Mouse (Mus musculus) neural tube, embryonic 13.5 days (tissue): ENCODE data around the gene Kpna7. TPM values are rescaled to one million over a fixed set of nuclear protein-coding genes. Genes with fewer than 3 reads are reported as not detected.

ENCODE experiments used
- ATAC-seq: fragments of 200-750 bp; cut with Nextera tagmentation; 2 replicates; pipeline ENCODE4 v1.8.0; 2017; ENCODE audit warnings: low read depth, mild to moderate bottlenecking, moderate TSS enrichment, moderate library complexity
- H3K27ac ChIP-seq: fragments of 300-500 bp; sonication (generic); replicated peaks from 2 replicates; pipeline ENCODE4 v1.5.1; 2015; ENCODE audit warnings: moderate library complexity, mild to moderate bottlenecking, inconsistent platforms
- H3K27me3 ChIP-seq: fragments of 300-500 bp; sonication (generic); 2 replicates; pipeline ENCODE4 v1.6.1; 2015; ENCODE audit warnings: mild to moderate bottlenecking, inconsistent platforms
- H3K36me3 ChIP-seq: fragments of 300-500 bp; sonication (generic); 2 replicates; pipeline ENCODE4 v1.6.1; 2015; ENCODE audit warnings: mild to moderate bottlenecking, inconsistent platforms
- H3K4me1 ChIP-seq: fragments of 300-500 bp; sonication (generic); replicated peaks from 2 replicates; pipeline ENCODE4 v1.6.1; 2015; ENCODE audit warnings: inconsistent platforms
- H3K4me2 ChIP-seq: fragments of 300-500 bp; sonication (generic); 2 replicates; pipeline ENCODE4 v1.6.1; 2015; ENCODE audit warnings: inconsistent platforms, mild to moderate bottlenecking, moderate library complexity
- H3K4me3 ChIP-seq: fragments of 300-500 bp; sonication (generic); 2 replicates; pipeline ENCODE4 v1.5.1; 2015; ENCODE audit warnings: mild to moderate bottlenecking, inconsistent platforms
- H3K9ac ChIP-seq: fragments of 300-500 bp; sonication (generic); 2 replicates; pipeline ENCODE4 v1.6.1; 2015; ENCODE audit warnings: moderate library complexity, mild to moderate bottlenecking, inconsistent platforms
- H3K9me3 ChIP-seq: fragments of 300-500 bp; sonication (generic); 2 replicates; pipeline ENCODE4 v1.6.1; 2016; ENCODE audit warnings: inconsistent platforms
- WGBS: fragments of 180-500 bp; shearing (Covaris S2); methylation state at CpG from one replicate; pipeline ENCODE4 v1.1.7; 2015; 5-methylcytosine and 5-hydroxymethylcytosine counted together
- polyA plus RNA-seq: library from polyadenylated mRNA; unstranded; fragments of >200 nt; fragmentation: Nextera tagmentation; extraction: Ambion mirVana; gene quantifications from 2 replicates; pipeline ENCODE4 v1.2.1, GENCODE M21; 2015

Kpna7 gene
- polyA plus RNA-seq, 1 experiment from 2014 or later = not detected

GRCm38 (mm10) chr5:145008878-145009659, 74.8 kb downstream of the Kpna7 start:
- no peak for ATAC-seq
- H3K4me2 ChIP-seq = no peak overlapping the region
- no peak overlapping the region for H3K27ac ChIP-seq
- H3K27me3 ChIP-seq = no peaks in the 10 kb centered on the region
- 92% methylated on average over 15 of the region's 15 CpGs for WGBS
- H3K9me3 ChIP-seq = no peaks in the 10 kb centered on the region
- H3K4me3 ChIP-seq = no peak overlapping the region
- no peaks in the 10 kb centered on the region for H3K36me3 ChIP-seq
- H3K9ac ChIP-seq = no peak overlapping the region
- H3K4me1 ChIP-seq = no peaks in the 10 kb centered on the region

DNA sequence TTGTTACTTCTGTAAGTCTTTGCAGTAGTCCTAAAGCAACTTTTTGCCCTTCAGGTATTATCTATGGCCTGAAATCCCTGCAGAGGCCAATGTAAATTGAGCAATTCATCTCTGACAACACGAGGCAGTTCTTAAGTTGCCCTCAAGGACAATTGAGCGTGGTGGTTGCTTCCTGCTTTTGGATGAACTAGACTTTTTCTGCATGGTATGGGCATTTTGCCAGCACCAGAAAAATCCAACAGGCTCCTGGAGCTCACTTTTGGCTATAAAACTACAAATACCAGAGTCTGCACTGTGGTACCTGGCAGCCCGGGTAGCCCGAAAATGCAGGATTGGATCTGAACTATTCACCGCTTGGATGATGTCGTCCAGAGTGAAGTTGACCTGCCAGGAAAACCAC, 78.2 kb downstream of the Kpna7 start:
- no peaks in the 10 kb centered on the region for H3K36me3 ChIP-seq
- H3K27ac ChIP-seq = no peak overlapping the region
- no peak overlapping the region for H3K4me3 ChIP-seq
- no peaks in the 10 kb centered on the region for H3K27me3 ChIP-seq
- no peak overlapping the region for H3K4me2 ChIP-seq
- H3K9me3 ChIP-seq = no peaks in the 10 kb centered on the region
- no peaks in the 10 kb centered on the region for H3K4me1 ChIP-seq
- 85% methylated on average over 6 of the region's 6 CpGs for WGBS
- ATAC-seq = no peak
- H3K9ac ChIP-seq = no peak overlapping the region

- Histone ChIP-seq H3K4me1 (no peaks in the 10 kb centered on the region), H3K9ac (no peak overlapping the region), H3K4me2 (no peak overlapping the region), H3K36me3 (no peaks in the 10 kb centered on the region), H3K27ac (no peak overlapping the region), H3K4me3 (no peak overlapping the region), H3K9me3 (no peaks in the 10 kb centered on the region), H3K27me3 (no peaks in the 10 kb centered on the region)
- no peak for ATAC-seq
- 92% methylated on average over 9 of the region's 9 CpGs for WGBS
Measured at GRCm38 (mm10) chr5:145004495-145004894, 79.3 kb downstream of the Kpna7 start.

DNA sequence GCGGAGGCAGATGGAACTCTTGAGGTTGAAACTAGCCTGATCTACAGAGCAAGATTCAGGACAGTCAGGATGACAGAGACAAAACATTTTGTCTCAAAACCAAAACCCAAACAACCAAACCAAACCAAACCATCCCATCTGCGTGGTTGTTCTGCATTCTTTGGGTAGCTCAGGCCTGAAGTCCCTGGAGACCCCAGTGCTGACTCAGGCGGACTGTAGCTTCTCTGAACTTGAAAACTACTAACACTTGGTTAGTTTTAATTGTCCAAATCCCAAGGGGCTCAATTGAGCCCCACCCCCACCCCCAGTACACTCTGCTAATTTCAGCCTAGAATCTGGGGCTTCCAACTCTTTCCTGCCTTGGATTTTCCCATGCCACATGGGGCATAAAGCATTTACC, 80.5 kb downstream of the Kpna7 start:
- Histone ChIP-seq H3K4me2 (no peak overlapping the region), H3K9ac (no peak overlapping the region), H3K27me3 (no peaks in the 10 kb centered on the region), H3K9me3 (no peaks in the 10 kb centered on the region), H3K27ac (no peak overlapping the region), H3K4me3 (no peak overlapping the region), H3K4me1 (no peaks in the 10 kb centered on the region), H3K36me3 (no peaks in the 10 kb centered on the region)
- no peak for ATAC-seq
- WGBS = 76% methylated on average over 3 of the region's 3 CpGs

DNA sequence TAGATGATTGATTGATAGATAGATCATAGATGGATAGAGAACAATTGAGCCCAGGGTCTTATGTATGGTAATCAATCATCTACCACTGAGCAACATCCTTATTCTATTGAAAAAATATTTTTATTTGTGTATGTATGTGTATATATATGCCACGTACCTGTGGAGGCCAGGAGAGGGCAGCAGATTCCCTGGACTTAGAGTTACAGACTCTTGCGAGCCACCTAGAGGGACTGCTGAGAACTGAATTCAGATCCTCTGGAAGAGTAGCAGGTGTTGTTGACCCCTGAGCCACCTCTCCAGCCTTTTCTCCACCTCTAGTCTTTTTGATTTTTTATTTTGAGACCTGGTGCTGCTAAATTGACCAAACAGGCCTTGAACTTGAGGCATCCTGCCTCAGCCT, 85.3 kb downstream of the Kpna7 start:
- no peak for ATAC-seq
- H3K9ac ChIP-seq = no peak overlapping the region
- no peak overlapping the region for H3K27ac ChIP-seq
- H3K4me3 ChIP-seq = no peak overlapping the region
- H3K4me1 ChIP-seq = no peaks in the 10 kb centered on the region
- WGBS = 36% methylated on average over 2 of the region's 2 CpGs
- H3K9me3 ChIP-seq = no peaks in the 10 kb centered on the region
- no peaks in the 10 kb centered on the region for H3K27me3 ChIP-seq
- H3K36me3 ChIP-seq = no peaks in the 10 kb centered on the region
- no peak overlapping the region for H3K4me2 ChIP-seq

GRCm38 (mm10) chr5:144990481-144990880, 93.3 kb downstream of the Kpna7 start:
- Histone ChIP-seq H3K27me3 (no peaks in the 10 kb centered on the region), H3K4me2 (no peak overlapping the region), H3K36me3 (no peaks in the 10 kb centered on the region), H3K9ac (no peak overlapping the region), H3K27ac (no peak overlapping the region), H3K4me3 (no peak overlapping the region), H3K4me1 (no peaks in the 10 kb centered on the region), H3K9me3 (no peaks in the 10 kb centered on the region)
- WGBS = 79% methylated on average over 5 of the region's 5 CpGs
- no peak for ATAC-seq

DNA sequence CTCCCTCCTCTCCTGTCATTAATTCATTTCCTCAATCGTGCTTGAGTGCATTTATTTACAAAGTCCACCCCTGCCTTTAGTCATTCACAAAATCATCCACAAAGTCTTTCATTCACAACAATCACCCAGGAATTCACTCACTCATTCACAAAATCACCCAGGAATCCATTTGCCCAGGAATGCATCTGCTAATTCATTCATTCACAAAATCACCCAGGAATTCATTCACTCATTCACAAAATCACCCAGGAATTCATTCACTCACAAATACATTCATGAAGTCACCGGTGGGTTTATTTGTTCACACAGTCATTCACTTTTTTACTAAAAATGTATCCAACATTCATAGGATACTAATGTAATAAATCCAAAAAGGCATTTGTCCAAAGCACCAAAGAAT, 93.8 kb downstream of the Kpna7 start:
- H3K4me1 ChIP-seq = no peaks in the 10 kb centered on the region
- WGBS = 54% methylated on average over 2 of the region's 2 CpGs
- no peak overlapping the region for H3K27ac ChIP-seq
- no peaks in the 10 kb centered on the region for H3K36me3 ChIP-seq
- ATAC-seq = no peak
- H3K27me3 ChIP-seq = no peaks in the 10 kb centered on the region
- H3K4me3 ChIP-seq = no peak overlapping the region
- H3K9me3 ChIP-seq = no peaks in the 10 kb centered on the region
- no peak overlapping the region for H3K9ac ChIP-seq
- H3K4me2 ChIP-seq = no peak overlapping the region

GRCm38 (mm10) chr5:144989061-144989405, 94.8 kb downstream of the Kpna7 start:
- ATAC-seq = no peak
- WGBS = 90% methylated on average over 4 of the region's 4 CpGs
- no peaks in the 10 kb centered on the region for H3K36me3 ChIP-seq

DNA sequence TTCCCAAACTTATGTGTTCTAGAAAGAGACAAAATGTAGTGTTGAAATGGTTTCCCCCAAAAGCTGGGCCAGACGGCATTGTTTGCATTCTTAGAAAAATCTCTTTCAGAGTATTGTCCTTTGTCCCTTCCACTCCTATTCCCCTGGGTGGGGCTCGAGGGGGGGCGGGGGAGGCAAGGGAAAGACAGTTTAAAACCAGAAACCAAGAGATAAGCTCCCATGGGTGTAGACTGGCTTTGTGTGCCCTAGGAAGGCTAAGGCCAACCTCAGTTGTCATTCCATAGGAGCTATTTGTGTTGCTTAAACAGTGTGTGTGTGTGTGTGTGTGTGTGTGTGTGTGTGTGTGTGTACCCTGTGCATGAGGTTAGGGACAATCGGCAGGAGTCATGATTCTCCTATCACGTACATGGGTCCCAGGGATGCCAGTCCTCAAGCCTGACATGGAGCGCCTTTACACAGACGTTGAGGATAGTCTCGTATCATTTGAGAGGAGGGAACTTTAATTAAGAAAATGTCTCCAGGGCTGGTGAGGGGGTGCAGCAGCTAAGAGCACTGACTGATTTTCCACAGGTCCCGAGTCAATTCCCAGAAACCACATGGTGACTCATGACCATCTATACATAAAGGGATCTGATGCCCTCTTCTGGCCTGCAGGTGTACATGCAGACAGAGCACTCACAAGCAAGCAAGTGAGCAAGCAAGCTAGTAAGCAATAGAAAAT, 95.3 kb downstream of the Kpna7 start:
- no peaks in the 10 kb centered on the region for H3K4me1 ChIP-seq
- no peak overlapping the region for H3K27ac ChIP-seq
- no peak overlapping the region for H3K9ac ChIP-seq
- no peak overlapping the region for H3K4me2 ChIP-seq
- no peaks in the 10 kb centered on the region for H3K27me3 ChIP-seq
- ATAC-seq = peak; percentile 63; the same call in 1 of the 2 replicates
- 63% methylated on average over 9 of the region's 9 CpGs for WGBS
- H3K9me3 ChIP-seq = no peaks in the 10 kb centered on the region
- H3K4me3 ChIP-seq = no peak overlapping the region
- no peaks in the 10 kb centered on the region for H3K36me3 ChIP-seq

More at GRCm38 (mm10) chr5:144989061-144989405, 94.8 kb downstream of the Kpna7 start:
- H3K4me1 ChIP-seq = no peaks in the 10 kb centered on the region
- no peak overlapping the region for H3K4me3 ChIP-seq
- H3K9me3 ChIP-seq = no peaks in the 10 kb centered on the region
- no peak overlapping the region for H3K27ac ChIP-seq
- no peak overlapping the region for H3K9ac ChIP-seq
- no peaks in the 10 kb centered on the region for H3K27me3 ChIP-seq
- H3K4me2 ChIP-seq = no peak overlapping the region

DNA sequence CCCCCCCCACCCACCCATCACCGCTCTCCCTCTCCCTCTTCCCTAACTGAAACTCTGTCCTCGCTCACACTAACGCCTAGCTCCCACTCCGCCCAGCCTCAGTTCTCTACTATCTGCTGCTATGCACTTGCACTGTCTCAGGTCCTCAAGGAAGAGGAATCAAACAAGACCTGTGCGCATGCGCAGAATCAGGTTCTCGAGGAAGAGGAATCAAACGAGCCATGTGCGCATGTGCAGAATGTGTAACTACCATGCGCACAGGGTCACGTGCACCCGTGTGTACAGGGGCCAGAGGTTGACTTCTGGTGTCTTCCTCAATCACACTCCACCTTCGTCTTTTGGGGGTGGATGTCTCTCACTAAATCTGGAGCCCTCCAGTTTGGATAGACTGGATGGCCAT, 96.3 kb downstream of the Kpna7 start:
- Histone ChIP-seq H3K27me3 (no peaks in the 10 kb centered on the region), H3K4me1 (no peaks in the 10 kb centered on the region), H3K9me3 (no peaks in the 10 kb centered on the region), H3K9ac (no peak overlapping the region), H3K4me2 (no peak overlapping the region), H3K36me3 (no peaks in the 10 kb centered on the region), H3K4me3 (no peak overlapping the region), H3K27ac (no peak overlapping the region)
- ATAC-seq = no peak
- WGBS = 89% methylated on average over 13 of the region's 13 CpGs

GRCm38 (mm10) chr5:144984839-144985238, 99.0 kb downstream of the Kpna7 start:
- no peak overlapping the region for H3K9ac ChIP-seq
- no peaks in the 10 kb centered on the region for H3K4me1 ChIP-seq
- no peak overlapping the region for H3K4me3 ChIP-seq
- no peak overlapping the region for H3K27ac ChIP-seq
- no peaks in the 10 kb centered on the region for H3K36me3 ChIP-seq
- no peak for ATAC-seq
- no peaks in the 10 kb centered on the region for H3K27me3 ChIP-seq
- 92% methylated on average over 5 of the region's 5 CpGs for WGBS
- no peaks in the 10 kb centered on the region for H3K9me3 ChIP-seq
- H3K4me2 ChIP-seq = no peak overlapping the region

DNA sequence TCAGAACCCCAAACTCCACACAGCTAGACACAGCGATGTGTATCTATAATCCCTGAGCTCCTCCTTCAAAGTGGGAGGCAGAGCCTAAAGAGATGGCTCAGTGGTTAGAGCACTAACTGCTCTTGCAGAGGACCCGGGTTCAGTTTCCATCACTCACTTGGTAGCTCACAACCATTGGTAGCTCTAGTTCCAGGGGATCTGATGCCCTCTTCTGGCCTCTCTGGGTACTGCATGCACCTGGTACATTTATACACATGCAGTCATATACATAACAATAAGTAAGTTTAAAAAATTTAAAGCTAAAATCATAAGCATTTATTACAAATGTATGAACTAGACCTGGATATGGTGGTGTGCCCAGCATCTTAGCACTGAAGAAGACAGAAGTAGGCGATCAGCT, 100.6 kb downstream of the Kpna7 start:
- no peaks in the 10 kb centered on the region for H3K4me1 ChIP-seq
- WGBS = 93% methylated on average over 3 of the region's 3 CpGs
- H3K36me3 ChIP-seq = no peaks in the 10 kb centered on the region
- H3K27ac ChIP-seq = no peak overlapping the region
- H3K9me3 ChIP-seq = no peaks in the 10 kb centered on the region
- H3K9ac ChIP-seq = no peak overlapping the region
- no peak for ATAC-seq
- no peaks in the 10 kb centered on the region for H3K27me3 ChIP-seq
- no peak overlapping the region for H3K4me3 ChIP-seq
- no peak overlapping the region for H3K4me2 ChIP-seq

GRCm38 (mm10) chr5:144979110-144979509, 104.7 kb downstream of the Kpna7 start:
- WGBS = 85% methylated on average over 6 of the region's 6 CpGs
- H3K4me3 ChIP-seq = no peak overlapping the region

More at GRCm38 (mm10) chr5:144979110-144979509, 104.7 kb downstream of the Kpna7 start:
- no peak for ATAC-seq
- Histone ChIP-seq H3K27me3 (no peaks in the 10 kb centered on the region), H3K9me3 (no peaks in the 10 kb centered on the region), H3K36me3 (no peaks in the 10 kb centered on the region), H3K4me2 (no peak overlapping the region), H3K27ac (no peak overlapping the region), H3K4me1 (no peaks in the 10 kb centered on the region), H3K9ac (no peak overlapping the region)
